In genomic region chr17:4993497-4993839, GRCm38 (mm10) we compare ENCODE assay signal across 8 mouse cellular contexts. TPM values are rescaled to one million over a fixed set of nuclear protein-coding genes. Genes with fewer than 3 reads are reported as not detected.
A peak's percentile ranks its signal among the peaks of the same experiment; 100 is the strongest.
DNase-seq lines count a peak whose midpoint lies in the region; ATAC-seq and TF ChIP-seq lines count a peak whose summit lies in the region.

No protein-coding gene starts in this region.

- H3K4me3 ChIP-seq in lung, postnatal 0 days (ENCODE audit: low read depth, low read length) = peak overlapping the region; percentile 95
- peak overlapping the region; percentile 93 for H3K4me3 ChIP-seq in limb, embryonic 14.5 days (replicated peaks; ENCODE audit: low read length)
- peak overlapping the region; percentile 96 for H3K4me3 ChIP-seq in stomach, embryonic 14.5 days (ENCODE audit: low read depth, low read length)

- peak; percentile 22; the same call in 1 of the 2 replicates for TF ChIP-seq CTCF in lung, postnatal 0 days (IDR thresholded peaks at IDR 0.05)

- peak overlapping the region; percentile 99 for H3K27ac ChIP-seq in lung, postnatal 0 days (ENCODE audit: low read length)
- peak overlapping the region; percentile 98 for H3K27ac ChIP-seq in limb, embryonic 14.5 days (replicated peaks; ENCODE audit: low read depth, low read length)
- H3K27ac ChIP-seq in stomach, embryonic 14.5 days (ENCODE audit: low read length) = peak overlapping the region; percentile 100

- no peak for DNase-seq in lung, postnatal 0 days (ENCODE audit: low spot score)
- no peak for DNase-seq in lung, postnatal 25 days (ENCODE audit: low spot score)
- DNase-seq in fat pad, adult 2 months (ENCODE audit: extremely low read depth, low read depth, low spot score) = peak; percentile 71
- DNase-seq in limb, embryonic 14.5 days (ENCODE audit: low spot score) = peak; percentile 34
- no peak for DNase-seq in right cerebral cortex, postnatal 25 days
- no peak for DNase-seq in ovary, postnatal 14 days (ENCODE audit: low spot score)

- no peak for TF ChIP-seq POLR2A in limb, embryonic 14.5 days (IDR thresholded peaks at IDR 0.05; ENCODE audit: borderline replicate concordance, extremely low read depth, insufficient read depth, insufficient read length)

- ATAC-seq in lung, postnatal 0 days = no peak
- no peak for ATAC-seq in limb, embryonic 14.5 days (ENCODE audit: low FRiP score, low read depth)
- no peak for ATAC-seq in stomach, embryonic 14.5 days (ENCODE audit: insufficient number of reproducible peaks, insufficient read depth, low FRiP score, low read depth)
- ATAC-seq in monocyte, adult 5-6 weeks (replicated peaks; ENCODE audit: insufficient number of reproducible peaks, low FRiP score, low TSS enrichment, poor library complexity, severe bottlenecking) = no peak

- no peaks in the 10 kb centered on the region for H3K4me1 ChIP-seq in lung, postnatal 0 days (ENCODE audit: insufficient read depth, low read depth, low read length)
- peaks cover 14% of the 10 kb centered on the region for H3K4me1 ChIP-seq in limb, embryonic 14.5 days (ENCODE audit: control insufficient read depth, insufficient read depth, low read length)
- peaks cover 5% of the 10 kb centered on the region; the same call in 1 of the 2 replicates for H3K4me1 ChIP-seq in stomach, embryonic 14.5 days (ENCODE audit: control insufficient read depth, insufficient read depth, low read length)

- no peaks in the 10 kb centered on the region for H3K36me3 ChIP-seq in lung, postnatal 0 days (ENCODE audit: insufficient read depth, low read length)
- no peaks in the 10 kb centered on the region for H3K36me3 ChIP-seq in limb, embryonic 14.5 days (ENCODE audit: control insufficient read depth, insufficient read depth, low read length)
- H3K36me3 ChIP-seq in stomach, embryonic 14.5 days (ENCODE audit: control insufficient read depth, insufficient read depth, low read length) = no peaks in the 10 kb centered on the region

- no peak; the same call in 1 of the 2 replicates for TF ChIP-seq EP300 in lung, postnatal 0 days (IDR thresholded peaks at IDR 0.05)

- WGBS in lung, postnatal 0 days = 6% methylated on average over 9 of the region's 9 CpGs
- WGBS in limb, embryonic 14.5 days = 5% methylated on average over 9 of the region's 9 CpGs
- 2% methylated on average over 9 of the region's 9 CpGs for WGBS in stomach, embryonic 14.5 days

- peak overlapping the region; percentile 85 for H3K4me2 ChIP-seq in lung, postnatal 0 days (replicated peaks; ENCODE audit: low read depth, low read length)
- peak overlapping the region; percentile 71 for H3K4me2 ChIP-seq in limb, embryonic 14.5 days (replicated peaks; ENCODE audit: low read depth, low read length, severe bottlenecking)
- H3K4me2 ChIP-seq in stomach, embryonic 14.5 days (replicated peaks; ENCODE audit: low read depth, low read length) = peak overlapping the region; percentile 78

- H3K27me3 ChIP-seq in lung, postnatal 0 days (replicated peaks; ENCODE audit: insufficient read depth, low read length) = no peaks in the 10 kb centered on the region
- no peaks in the 10 kb centered on the region for H3K27me3 ChIP-seq in limb, embryonic 14.5 days (ENCODE audit: control insufficient read depth, insufficient read depth, low read length)
- H3K27me3 ChIP-seq in stomach, embryonic 14.5 days (ENCODE audit: control insufficient read depth, insufficient read depth, low read length) = no peaks in the 10 kb centered on the region

- no peaks in the 10 kb centered on the region for H3K9me3 ChIP-seq in lung, postnatal 0 days (ENCODE audit: low read length)
- H3K9me3 ChIP-seq in limb, embryonic 14.5 days (ENCODE audit: control insufficient read depth, low read length) = no peaks in the 10 kb centered on the region
- no peaks in the 10 kb centered on the region for H3K9me3 ChIP-seq in stomach, embryonic 14.5 days (ENCODE audit: control insufficient read depth, low read depth, low read length)

- H3K9ac ChIP-seq in lung, postnatal 0 days (replicated peaks; ENCODE audit: low read depth) = peak overlapping the region; percentile 93
- peak overlapping the region; percentile 100 for H3K9ac ChIP-seq in limb, embryonic 14.5 days (ENCODE audit: low read depth, low read length, severe bottlenecking)
- H3K9ac ChIP-seq in stomach, embryonic 14.5 days (replicated peaks; ENCODE audit: low read depth, low read length) = peak overlapping the region; percentile 96

RNA-seq across cellular contexts. Expression of gene Arid1b, which starts 0.7 kb away (rescaled TPM):
- polyA plus RNA-seq in lung, postnatal 0 days (2015; fragmentation: Nextera tagmentation; extraction: Ambion mirVana) = 7.2 and 8.8 TPM in 2 replicates
- polyA plus RNA-seq in limb, embryonic 14.5 days (2012; rRNA removed) = 20.5 and 26.1 TPM in 2 replicates
- polyA plus RNA-seq in limb, embryonic 14.5 days (2014; fragmentation: Nextera tagmentation; extraction: Ambion mirVana) = 14.7 and 16.4 TPM in 2 replicates
- 21.0 and 22.6 TPM in 2 replicates for polyA plus RNA-seq in stomach, embryonic 14.5 days (2014; fragmentation: Nextera tagmentation; extraction: Ambion mirVana)
- 15.9 to 37.8 TPM (median 20.9 TPM) in 3 replicates for total RNA-seq in monocyte, adult 5-6 weeks (2017)

Comparison
In these comparisons a context has a peak if more than half of its experiments do, and no peak if none do; other contexts are left out.
1. DNase-seq: peak in fat pad, adult 2 months (single experiment) and limb, embryonic 14.5 days (single experiment); none in lung, postnatal 0 days (single experiment), lung, postnatal 25 days (single experiment), right cerebral cortex, postnatal 25 days (single experiment) and ovary, postnatal 14 days (single experiment).
2. Peak in every context shown above with its lines, with median percentiles within 50 percentile points of each other: H3K27ac ChIP-seq, H3K4me2 ChIP-seq, H3K4me3 ChIP-seq and H3K9ac ChIP-seq.